Mouse (Mus musculus) CD4-positive helper T cell, adult 2 months (primary cell): ENCODE measurements around the gene B4gat1.
A peak's percentile ranks its signal among the peaks of the same experiment; 100 is the strongest.

ENCODE experiments used
- DNase-seq: peaks from one replicate; pipeline ENCODE4 v3.0.0-alpha.2; 2012; ENCODE audit warnings: low read depth, missing footprints, low spot score

The B4gat1 gene

DNA sequence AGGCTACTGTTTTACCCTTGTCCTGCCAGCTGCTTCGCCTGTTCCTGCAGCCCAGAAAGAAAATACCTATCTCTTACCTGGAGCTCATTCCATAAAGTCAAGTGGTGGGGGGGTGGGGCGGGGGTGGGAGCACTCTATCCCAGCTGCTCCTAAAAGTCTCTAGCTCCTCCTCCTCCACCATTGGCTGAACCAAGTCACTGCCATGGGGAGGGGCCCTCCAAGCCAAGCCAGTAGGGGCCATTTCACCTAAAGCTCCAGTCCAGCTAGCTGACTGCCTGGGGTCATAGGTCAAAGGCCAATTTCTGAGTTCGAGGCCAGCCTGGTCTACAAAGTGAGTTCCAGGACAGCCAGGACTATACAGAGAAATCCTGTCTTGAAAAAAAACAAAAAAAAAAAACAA lies 5.9 kb upstream of the B4gat1 start:
- no peak for DNase-seq

DNA sequence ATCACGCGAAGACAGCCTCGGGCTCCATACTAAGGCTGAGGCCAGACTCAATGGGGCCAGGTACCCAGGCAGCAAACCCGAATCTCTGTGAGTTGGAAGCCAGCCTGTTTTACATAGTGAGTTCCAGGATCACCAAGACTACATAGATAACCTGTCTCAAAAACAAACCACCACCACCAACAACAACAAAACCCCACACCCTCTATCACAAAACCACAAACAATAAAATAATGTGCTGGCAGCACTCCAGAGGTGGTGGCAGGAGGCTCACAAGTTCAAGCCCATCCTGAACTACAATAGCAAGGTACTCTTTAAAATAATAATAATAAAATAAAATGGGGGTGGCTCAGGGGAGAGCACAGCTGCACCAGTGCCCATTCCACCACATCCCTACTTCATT lies 2.0 kb upstream of the B4gat1 start:
- no peak for DNase-seq

DNA sequence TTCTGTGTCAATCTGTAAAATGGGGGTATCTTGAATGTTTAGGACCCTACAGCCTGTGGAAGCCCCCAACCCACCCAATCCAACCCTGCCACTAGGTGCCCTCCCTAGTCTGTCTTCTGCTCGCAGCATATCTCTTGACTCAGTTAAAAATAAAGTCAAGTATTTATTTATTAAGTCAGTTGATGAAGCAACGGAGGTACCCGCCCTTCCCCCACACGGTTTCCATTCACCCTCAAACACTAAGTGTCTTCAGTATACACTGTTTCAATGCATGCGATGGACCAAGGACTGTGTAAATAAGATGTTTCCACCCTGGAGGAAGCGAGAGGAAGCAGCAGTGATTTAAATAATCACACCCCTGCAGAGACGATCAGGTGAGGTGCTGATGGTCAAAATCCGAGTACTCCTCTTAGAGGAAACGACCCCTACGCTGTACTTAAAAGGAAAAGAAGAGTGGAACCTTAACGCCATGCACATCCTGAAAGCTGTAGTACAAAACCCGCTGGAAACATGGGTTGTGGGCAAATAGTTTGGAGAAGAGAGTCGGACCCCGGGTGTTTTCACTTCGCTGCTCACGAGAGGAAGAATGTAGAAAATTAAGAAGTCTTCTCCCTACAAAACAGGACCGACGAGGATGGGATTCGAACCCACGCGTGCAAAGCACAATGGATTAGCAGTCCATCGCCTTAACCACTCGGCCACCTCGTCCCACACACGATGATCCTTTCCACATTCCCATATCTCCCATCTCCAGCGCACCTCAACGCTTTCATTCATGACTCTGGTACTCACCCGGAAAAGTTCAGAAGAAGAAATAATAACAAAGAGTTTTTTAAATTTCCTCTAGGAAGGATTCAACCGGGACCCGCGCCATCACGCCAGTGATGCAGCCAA lies 701 bp upstream of the B4gat1 start:
- DNase-seq, result peak; percentile 50

DNA sequence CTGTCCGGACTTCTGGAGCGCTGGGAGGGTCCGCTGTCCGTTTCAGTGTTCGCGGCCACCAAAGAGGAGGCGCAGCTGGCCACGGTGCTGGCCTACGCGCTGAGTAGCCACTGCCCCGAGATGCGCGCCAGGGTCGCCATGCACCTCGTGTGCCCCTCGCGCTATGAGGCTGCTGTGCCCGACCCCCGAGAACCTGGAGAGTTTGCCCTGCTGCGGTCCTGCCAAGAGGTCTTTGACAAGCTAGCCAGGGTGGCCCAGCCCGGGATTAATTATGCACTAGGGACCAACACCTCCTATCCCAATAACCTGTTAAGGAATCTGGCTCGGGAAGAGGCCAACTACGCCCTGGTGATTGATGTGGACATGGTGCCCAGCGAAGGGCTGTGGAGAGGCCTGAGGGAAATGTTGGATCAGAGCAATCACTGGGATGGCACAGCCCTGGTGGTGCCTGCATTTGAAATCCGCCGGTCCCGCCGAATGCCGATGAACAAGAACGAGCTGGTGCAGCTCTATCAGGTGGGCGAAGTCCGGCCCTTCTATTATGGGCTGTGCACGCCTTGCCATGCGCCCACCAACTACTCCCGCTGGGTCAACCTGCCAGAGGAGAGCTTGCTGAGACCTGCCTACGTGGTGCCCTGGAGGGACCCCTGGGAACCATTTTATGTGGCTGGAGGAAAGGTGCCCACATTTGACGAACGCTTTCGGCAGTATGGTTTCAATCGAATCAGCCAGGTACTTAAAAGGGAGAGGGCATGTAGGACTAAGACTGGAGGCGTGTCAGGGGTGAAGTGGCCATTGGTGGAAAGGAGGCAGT lies 882 bp downstream of the B4gat1 start:
- no peak for DNase-seq

DNA sequence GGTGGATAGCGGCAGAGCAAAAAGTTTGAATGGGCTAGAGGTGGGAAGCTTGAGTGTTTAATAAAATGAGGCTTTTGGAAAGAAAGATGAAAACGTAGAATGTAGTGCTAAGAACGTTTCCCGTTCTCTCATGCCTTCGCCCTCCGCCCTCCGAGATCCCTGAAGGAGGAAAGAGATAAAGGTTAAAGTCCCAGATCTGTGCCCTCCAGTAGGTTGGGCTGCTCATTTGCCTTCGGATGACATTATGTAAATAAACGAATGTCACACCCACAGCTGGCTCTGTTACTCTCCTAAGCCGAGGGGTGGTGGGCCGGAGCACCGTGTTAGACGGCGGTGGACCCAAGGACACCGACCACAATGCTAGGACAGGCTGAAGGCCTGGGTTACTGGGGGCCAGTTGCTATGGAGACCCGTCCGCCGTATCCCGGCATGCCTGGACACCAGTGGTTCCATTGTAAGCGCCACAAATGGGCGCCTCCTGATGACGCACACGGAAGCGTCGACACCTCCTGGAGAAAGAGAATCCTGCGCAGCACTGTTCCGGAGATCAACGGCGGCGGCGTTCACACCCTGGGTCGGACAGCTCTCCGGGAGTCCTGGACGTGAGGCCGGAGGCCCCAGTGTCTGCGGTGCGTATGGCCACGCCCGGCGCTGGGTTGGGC lies 2.4 kb downstream of the B4gat1 start, which contains the start of gene Brms1:
Gene Brms1 (plus strand): TSS at position 493 of the 662 bp plus-strand sequence.
- DNase-seq, result peak; percentile 92

DNA sequence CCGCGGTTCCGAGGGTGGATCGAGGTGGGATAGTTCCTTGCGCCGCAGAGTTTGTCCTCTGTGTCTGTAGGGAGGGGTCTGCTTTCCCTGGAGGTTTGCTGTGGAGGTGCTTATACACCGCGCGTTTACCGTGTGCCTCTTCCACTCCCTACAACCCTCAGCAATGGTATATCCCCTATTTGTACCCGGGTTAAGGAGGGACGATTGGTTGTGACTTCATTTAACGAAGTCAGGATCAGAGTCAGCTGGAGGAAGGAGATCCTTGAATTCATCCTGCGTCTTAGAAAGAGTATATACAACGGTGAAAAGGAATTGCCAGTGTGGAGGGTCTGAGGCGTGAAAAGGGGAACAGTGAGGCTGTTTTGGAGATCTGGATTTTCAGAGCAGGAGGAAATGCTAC lies 3.0 kb downstream of the B4gat1 start:
- DNase-seq, result no peak

DNA sequence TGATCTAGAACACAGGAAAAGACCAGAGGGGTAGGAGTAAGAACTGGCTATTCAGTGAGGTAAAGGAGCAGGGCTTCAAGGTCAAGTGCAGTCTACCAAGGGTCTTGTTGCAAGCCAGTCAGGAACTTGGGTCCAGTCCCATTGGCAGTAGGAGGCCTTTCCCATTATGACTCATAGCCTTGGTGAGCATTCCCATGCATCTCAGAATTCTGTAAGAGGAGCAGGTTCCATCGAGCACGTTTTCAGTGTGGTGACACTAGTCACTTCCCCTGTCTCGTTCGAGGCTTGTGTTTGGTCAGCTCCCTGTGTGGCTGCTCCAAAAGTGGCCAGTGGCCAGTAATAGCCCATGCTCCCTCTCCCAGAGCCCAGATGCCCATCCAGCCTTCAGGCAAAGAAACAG lies 6.9 kb downstream of the B4gat1 start:
- no peak for DNase-seq

DNA sequence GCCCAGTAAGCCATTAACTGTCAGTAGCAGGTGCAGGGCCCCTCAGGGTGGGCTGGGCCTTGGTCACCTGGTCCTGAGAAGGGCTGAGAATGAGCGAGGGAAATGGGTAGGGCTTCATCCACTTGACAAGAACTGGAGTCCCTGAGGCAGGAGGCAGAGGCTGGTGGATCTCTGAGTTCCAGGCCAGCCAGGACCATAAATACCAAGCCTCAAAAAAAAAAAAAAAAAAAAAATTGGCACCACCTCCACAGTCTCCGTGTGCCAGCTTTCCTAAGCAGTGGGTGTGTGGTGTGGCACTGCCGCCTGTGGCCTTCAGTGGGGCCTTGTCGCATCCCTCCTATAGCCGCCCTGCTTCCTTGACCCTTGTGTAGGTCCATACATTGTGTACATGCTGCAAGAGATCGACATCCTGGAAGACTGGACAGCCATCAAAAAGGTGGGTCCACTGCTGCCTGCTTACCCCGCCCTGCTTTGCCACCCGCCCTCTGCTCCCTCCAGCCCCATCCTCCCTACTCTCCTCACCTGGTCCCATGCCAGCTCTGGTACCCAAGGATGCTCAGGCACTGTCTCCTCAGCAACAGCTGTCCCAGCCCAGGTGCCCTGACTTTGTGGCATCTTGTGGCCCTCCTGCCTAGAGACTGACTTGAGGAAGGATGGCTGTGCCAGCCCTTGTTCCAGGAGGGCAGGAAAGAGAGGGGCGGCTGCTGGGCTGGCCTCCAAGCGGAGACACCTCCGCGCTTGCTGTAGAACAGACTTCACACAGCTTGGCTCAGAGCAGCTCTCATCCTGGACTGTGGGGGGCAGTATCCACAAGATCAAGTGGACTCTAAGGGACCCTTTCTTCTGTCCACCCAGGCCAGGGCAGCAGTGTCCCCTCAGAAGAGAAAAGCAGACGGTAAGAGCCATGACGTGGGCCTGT lies 9.8 kb downstream of the B4gat1 start:
- DNase-seq, result no peak

DNA sequence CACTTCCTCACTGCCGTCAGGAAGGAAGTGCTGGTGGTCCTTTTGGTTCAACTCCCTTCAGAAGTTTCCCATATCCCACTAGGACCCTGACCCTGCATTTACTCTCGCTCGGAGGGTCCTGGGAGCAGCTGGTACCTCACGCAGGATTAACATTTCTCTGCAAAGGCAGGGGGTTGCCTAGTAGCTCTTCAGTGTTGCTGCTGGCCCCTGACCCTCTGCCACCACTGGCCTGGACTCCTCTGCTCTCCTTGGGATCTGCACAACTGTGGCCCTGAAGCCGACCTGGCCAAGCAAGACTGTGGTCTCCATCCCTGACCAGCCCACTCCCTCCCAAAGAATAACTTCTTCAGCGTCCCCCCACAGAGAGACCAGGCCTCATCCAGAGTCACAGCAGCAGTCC lies 10.7 kb downstream of the B4gat1 start:
- no peak for DNase-seq

DNA sequence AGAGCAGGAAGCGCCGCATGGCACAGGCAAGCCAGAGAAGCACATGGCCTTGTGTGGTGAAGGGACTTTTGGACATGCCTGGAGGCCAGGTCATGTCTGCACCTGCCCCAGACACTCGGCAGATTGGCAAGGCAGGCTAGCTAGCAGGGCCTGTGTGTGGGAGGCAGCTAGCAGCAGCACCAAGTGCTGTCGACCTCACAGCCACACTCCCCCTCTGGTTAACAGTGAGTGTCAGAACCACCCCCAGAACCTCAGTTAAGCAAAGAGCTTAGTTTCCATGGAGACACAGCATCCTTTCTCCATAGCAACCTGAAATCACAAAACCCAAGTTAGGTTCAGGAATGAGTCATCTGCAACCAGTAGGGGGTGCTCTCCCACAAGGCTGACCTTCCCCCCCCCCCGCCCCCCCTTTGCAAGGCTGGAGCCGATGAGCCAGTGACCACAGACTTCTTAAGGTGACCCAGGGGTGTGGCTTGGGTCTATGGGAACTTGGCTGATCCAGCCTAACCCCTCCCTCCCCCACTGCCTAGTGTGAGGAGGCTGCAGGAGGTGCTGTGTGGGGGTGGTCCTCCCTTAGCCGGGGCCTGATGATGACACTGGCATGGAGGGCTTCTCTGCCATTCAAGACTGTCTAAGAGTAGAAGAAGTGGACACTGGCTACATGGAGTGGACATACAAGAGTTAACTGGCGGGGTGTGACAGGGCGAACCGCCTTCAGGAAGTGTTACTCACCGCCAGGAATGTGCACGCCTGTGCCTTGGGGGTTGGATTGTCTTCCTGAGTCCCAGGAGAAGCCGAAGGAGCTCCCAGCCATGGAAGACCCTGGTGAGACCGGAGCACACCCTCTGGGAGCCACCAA lies 11.7 kb downstream of the B4gat1 start, which contains the start of gene Rin1:
Gene Rin1 (plus strand): TSS at position 435 of the 859 bp plus-strand sequence.
- peak; percentile 72 for DNase-seq

DNA sequence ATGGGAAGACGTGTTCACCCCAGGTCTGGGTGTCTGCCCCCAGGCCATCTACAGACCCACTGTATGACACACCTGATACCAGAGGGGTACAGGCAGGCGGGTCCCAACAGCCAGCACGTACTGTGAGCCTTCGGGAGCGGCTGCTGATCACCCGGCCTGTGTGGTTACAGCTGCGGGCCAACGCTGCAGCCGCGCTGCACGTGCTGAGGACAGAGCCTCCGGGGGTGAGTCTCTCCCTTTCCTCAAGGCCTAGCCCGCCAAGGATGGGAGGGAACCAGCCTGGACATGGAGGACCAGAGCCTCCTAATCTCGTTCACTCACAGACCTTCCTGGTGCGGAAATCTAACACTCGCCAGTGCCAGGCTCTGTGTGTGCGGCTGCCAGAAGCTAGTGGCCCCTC lies 12.4 kb downstream of the B4gat1 start:
- no peak for DNase-seq

DNA sequence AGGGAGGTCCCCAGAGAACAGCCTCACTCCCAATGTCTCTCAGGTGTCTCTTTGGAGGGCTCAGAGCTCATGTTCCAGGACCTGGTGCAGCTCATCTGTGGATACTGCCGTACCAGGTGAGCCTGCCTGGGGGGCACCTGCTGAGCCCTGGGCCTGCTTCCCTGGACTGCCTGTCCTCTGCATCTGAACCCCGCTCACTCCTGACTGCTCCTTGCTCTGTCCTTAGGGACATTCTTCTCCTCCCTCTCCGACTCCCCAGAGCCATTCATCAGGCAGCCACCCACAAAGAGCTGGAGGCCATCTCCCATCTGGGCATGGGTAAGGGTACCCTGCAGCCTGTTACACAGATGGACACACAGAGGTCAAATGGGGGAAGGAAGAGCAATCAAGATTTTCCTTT lies 12.9 kb downstream of the B4gat1 start:
- no peak for DNase-seq

DNA sequence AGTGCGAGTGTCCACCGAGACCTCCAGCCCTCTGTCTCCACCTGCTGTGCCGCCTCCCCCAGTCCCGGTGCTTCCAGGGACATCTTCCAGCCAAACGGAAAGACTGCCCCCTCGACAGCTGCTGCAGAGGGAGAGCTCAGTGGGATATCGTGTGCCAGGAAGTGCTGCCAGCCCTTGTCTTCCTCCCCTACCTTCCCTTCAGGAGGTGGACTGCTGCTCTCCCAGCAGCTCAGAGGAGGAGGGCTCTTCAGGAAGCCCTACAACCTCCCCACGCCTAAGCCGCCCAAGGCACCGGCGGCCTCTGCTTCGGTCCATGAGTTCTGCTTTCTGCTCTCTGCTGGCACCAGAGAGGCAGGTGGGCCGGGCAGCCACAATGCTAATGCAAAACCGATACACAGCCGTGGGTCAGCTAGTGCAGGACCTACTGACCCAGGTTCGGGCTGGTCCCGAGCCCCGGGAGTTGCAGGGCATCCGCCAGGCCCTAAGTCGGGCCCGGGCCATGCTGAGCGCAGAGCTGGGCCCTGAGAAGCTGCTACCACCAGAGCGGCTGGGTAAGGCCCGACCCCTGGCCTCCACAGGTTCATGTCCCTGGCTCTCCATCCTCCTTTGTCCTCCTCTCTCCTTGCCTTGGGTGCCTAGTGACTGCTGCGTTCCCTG lies 13.7 kb downstream of the B4gat1 start:
- no peak for DNase-seq

DNA sequence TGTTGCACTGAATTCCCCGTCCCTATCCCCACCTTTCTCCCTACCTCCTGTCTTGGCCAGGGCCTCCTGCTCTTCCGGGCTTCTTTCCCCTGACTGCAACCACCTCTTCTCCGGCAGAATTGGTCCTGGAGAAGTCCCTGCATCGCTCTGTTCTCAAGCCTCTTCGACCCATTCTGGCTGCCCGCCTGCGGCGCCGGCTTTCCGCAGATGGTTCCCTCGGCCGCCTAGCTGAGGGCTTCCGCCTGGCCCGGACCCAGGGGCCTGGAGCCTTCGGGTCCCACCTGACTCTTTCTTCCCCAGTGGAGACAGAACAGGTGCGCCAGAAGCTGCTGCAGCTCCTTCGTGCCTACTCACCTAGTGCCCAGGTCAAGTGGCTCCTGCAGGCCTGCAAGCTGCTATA lies 14.2 kb downstream of the B4gat1 start:
- DNase-seq, result no peak

DNA sequence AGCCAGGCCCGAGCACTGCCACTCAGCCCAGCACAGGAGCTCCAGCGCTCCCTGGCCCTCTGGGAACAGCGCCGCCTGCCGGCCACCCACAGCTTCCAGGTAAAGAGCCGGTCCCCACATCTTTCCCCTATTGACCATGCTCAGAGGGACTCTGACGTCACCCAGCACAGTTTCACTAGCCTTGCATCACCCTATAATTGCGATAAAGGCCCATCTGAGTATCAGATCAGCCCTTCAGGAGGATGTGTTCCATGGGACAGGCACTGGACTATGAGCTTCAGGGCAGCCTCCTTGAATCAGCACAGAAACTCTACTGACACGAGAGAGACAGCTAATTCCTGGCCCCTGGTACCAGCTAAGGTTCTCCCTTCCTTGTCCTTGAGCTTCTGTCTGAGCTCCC lies 15.3 kb downstream of the B4gat1 start:
- DNase-seq, result peak; percentile 45

DNA sequence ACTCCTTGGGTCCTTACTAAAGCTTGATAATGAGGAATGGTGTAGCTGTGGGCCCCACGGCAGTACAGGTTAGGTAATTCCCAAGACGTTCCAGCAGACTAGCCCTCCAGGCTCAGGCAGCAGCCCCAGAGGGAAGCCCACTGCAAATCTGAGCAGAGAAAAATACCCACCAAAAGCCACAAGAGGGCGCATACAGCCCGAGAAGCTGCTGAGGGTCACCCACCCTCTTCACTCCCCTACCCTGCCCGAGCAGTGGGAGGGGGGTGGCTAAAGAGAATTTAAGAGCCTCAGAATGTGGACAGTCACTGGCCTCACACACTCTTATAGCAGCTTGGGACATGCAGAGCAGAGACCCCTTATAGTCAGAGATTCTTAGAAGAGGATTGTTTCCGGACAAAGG lies 17.6 kb downstream of the B4gat1 start:
- DNase-seq, result peak; percentile 44

DNA sequence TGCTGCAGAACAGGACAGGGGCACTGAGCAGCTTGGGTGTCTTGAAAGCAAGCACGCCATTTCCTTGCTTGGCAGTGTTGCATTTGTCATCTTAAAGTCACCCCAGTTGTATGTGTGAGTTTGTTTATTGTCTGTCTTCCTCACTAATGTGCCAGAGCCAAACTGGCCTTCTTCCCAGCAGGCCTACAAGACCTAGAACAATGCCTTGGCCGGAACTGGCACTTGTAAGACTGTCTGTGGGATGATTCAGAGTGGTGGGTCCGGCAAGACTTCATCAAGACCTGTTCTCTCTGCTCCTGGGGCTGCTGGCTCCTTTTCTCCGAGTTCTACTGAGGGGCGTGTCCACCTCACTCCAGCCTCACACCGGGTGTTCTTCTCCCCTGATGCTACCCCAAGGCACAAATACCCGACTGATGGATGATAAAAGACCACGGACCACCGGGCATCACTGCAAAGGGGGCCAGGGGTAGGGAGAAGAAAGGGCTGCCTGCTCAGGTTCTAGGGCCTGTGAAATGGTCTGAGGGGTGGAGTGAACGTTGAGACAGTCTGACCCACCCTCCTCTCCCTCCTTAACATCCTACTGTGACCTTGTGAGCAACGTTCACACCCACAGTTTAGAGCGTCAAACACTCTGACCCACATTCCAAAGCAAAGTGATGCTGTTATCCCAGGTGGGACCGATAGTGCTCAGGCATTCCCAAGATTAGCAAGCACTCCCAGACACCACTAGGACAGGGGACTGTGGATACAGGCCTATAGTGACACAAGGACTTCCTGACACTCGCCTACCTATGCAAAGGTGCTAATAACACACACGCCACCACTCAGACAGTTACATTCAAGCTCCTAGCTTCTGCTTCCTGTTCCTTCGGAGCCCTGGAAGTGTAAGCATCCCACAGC lies 19.5 kb downstream of the B4gat1 start:
- no peak for DNase-seq
